Mouse (Mus musculus) stomach, embryonic 16.5 days (tissue): Measurements from ENCODE around the gene Aire. TPM values are rescaled to one million over a fixed set of nuclear protein-coding genes. Genes with fewer than 3 reads are reported as not detected.

Source experiments
- polyA plus RNA-seq: library from polyadenylated mRNA; unstranded; fragments of >200 nt; fragmentation: Nextera tagmentation; extraction: Ambion mirVana; gene quantifications from 2 replicates; pipeline ENCODE4 v1.2.1, GENCODE M21; 2015

Gene Aire
- polyA plus RNA-seq, 1 experiment from 2014 or later = 0.15 TPM

Other genes with a start within 250 kb of the Aire start
- gene Gm9639, start 248.5 kb downstream of the Aire start, polyA plus RNA-seq = not detected in 2 replicates
- not detected in 2 replicates for gene Gm19668, start 244.5 kb downstream of the Aire start, polyA plus RNA-seq
- gene Gm9507, start 231.8 kb downstream of the Aire start, polyA plus RNA-seq = not detected in 2 replicates
- gene Gm2696, start 228.9 kb downstream of the Aire start, polyA plus RNA-seq = not detected in 2 replicates
- not detected in 2 replicates for gene Krtap10-4, start 216.5 kb downstream of the Aire start, polyA plus RNA-seq
- gene Krtap10-10, start 207.7 kb downstream of the Aire start, polyA plus RNA-seq = not detected in 2 replicates
- not detected in 2 replicates for gene Gm36176, start 196.8 kb downstream of the Aire start, polyA plus RNA-seq
- gene Gm10318, start 190.8 kb downstream of the Aire start, polyA plus RNA-seq = not detected in 2 replicates
- not detected in 2 replicates for gene Gm3285, start 181.6 kb downstream of the Aire start, polyA plus RNA-seq
- 5.8 and 6.7 TPM in 2 replicates for gene Lrrc3, start 141.1 kb downstream of the Aire start, polyA plus RNA-seq
- 1.1 and 1.5 TPM in 2 replicates for gene Trpm2, start 73.0 kb downstream of the Aire start, polyA plus RNA-seq
- gene 1810043G02Rik, start 65.1 kb downstream of the Aire start, polyA plus RNA-seq = 24.8 and 25.2 TPM in 2 replicates
- 195 and 225 TPM in 2 replicates for gene Pfkl, start 33.5 kb downstream of the Aire start, polyA plus RNA-seq
- gene Dnmt3l, start 1.7 kb downstream of the Aire start, polyA plus RNA-seq = 0.56 and 0.63 TPM in 2 replicates
- 7.1 and 7.6 TPM in 2 replicates for gene Icosl, start 25.7 kb upstream of the Aire start, polyA plus RNA-seq
- gene D10Jhu81e, start 126.2 kb upstream of the Aire start, polyA plus RNA-seq = 39.5 and 46.6 TPM in 2 replicates
- 15.5 and 16.6 TPM in 2 replicates for gene Pwp2, start 141.5 kb upstream of the Aire start, polyA plus RNA-seq
- 3.4 and 4.7 TPM in 2 replicates for gene Trappc10, start 201.0 kb upstream of the Aire start, polyA plus RNA-seq